Mouse (Mus musculus): ENCODE data around the gene Ttll13. TPM values are rescaled to one million over a fixed set of nuclear protein-coding genes. Genes with fewer than 3 reads are reported as not detected.

The Ttll13 gene
- polyA plus RNA-seq, 1 experiment from 2014 or later = 0.42 TPM

DNA sequence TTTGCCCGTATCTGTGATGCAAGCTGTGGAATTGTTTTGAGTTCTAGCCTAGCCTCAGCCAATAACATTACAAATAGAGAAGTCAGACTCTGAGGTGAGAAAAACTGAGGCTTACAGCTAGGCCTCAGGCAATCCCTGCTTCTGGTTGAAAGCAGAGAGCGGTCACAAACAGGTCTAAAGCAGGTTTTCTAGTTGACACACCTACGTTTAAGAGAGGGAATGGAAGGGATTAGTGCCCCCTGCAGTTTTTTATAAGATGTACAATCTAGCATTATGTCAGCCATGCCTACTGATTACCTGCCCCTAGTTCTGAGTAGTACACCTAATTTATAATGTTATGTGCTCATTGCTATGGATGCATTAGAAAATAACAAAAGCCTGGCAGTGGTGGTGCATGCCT is 61.6 kb downstream of the Ttll13 start:
- H3K4me2 ChIP-seq (ENCODE audit: low read depth, low read length) = no peak overlapping the region
- no peaks in the 10 kb centered on the region for H3K4me1 ChIP-seq (ENCODE audit: control insufficient read depth, low read depth, low read length)
- H3K4me3 ChIP-seq (ENCODE audit: low read depth, low read length) = no peak overlapping the region
- H3K36me3 ChIP-seq (ENCODE audit: control insufficient read depth, insufficient read depth) = peaks cover 97% of the 10 kb centered on the region
- no peaks in the 10 kb centered on the region; the same call in 1 of the 2 replicates for H3K27me3 ChIP-seq (ENCODE audit: control insufficient read depth, insufficient read depth, low read depth, low read length)
- ATAC-seq (ENCODE audit: low read depth) = no peak
- H3K9ac ChIP-seq (ENCODE audit: low read depth, low read length) = no peak overlapping the region
- no peak overlapping the region for H3K27ac ChIP-seq (ENCODE audit: low read length)
- no peaks in the 10 kb centered on the region for H3K9me3 ChIP-seq (replicated peaks; ENCODE audit: control insufficient read depth, low read length)
- WGBS (ENCODE audit: insufficient replicate concordance) = 87% methylated on average over 3 of the region's 3 CpGs

Other genes with a start within 250 kb of the Ttll13 start
- 6.8 and 7.4 TPM in 2 replicates for gene Zfp710, start 221.6 kb upstream of the Ttll13 start, polyA plus RNA-seq (2015; fragmentation: Nextera tagmentation; extraction: Ambion mirVana)
- 204 and 221 TPM in 2 replicates for gene Idh2, start 131.0 kb upstream of the Ttll13 start, polyA plus RNA-seq (2015; fragmentation: Nextera tagmentation; extraction: Ambion mirVana)
- gene Sema4b, start 59.5 kb upstream of the Ttll13 start, polyA plus RNA-seq (2015; fragmentation: Nextera tagmentation; extraction: Ambion mirVana) = 13.4 and 14.4 TPM in 2 replicates
- 76.4 and 77.0 TPM in 2 replicates for gene Cib1, start 13.6 kb upstream of the Ttll13 start, polyA plus RNA-seq (2015; fragmentation: Nextera tagmentation; extraction: Ambion mirVana)
- 1.5 and 1.7 TPM in 2 replicates for gene Gdpgp1, start 13.5 kb upstream of the Ttll13 start, polyA plus RNA-seq (2015; fragmentation: Nextera tagmentation; extraction: Ambion mirVana)
- 26.3 and 27.7 TPM in 2 replicates for gene Ngrn, start 14.8 kb downstream of the Ttll13 start, polyA plus RNA-seq (2015; fragmentation: Nextera tagmentation; extraction: Ambion mirVana)
- 4.3 and 5.0 TPM in 2 replicates for gene Vps33b, start 23.3 kb downstream of the Ttll13 start, polyA plus RNA-seq (2015; fragmentation: Nextera tagmentation; extraction: Ambion mirVana)
- gene Prc1, start 48.1 kb downstream of the Ttll13 start, polyA plus RNA-seq (2015; fragmentation: Nextera tagmentation; extraction: Ambion mirVana) = 125 and 133 TPM in 2 replicates
- gene Rccd1, start 78.1 kb downstream of the Ttll13 start, polyA plus RNA-seq (2015; fragmentation: Nextera tagmentation; extraction: Ambion mirVana) = 2.3 and 2.6 TPM in 2 replicates
- 9.0 and 9.3 TPM in 2 replicates for gene Unc45a, start 94.6 kb downstream of the Ttll13 start, polyA plus RNA-seq (2015; fragmentation: Nextera tagmentation; extraction: Ambion mirVana)
- 3.1 and 3.5 TPM in 2 replicates for gene Hddc3, start 96.7 kb downstream of the Ttll13 start, polyA plus RNA-seq (2015; fragmentation: Nextera tagmentation; extraction: Ambion mirVana)
- 2.6 and 3.1 TPM in 2 replicates for gene Man2a2, start 125.0 kb downstream of the Ttll13 start, polyA plus RNA-seq (2015; fragmentation: Nextera tagmentation; extraction: Ambion mirVana)
- gene Fes, start 141.6 kb downstream of the Ttll13 start, polyA plus RNA-seq (2015; fragmentation: Nextera tagmentation; extraction: Ambion mirVana) = 16.5 and 18.2 TPM in 2 replicates
- gene Furin, start 159.1 kb downstream of the Ttll13 start, polyA plus RNA-seq (2015; fragmentation: Nextera tagmentation; extraction: Ambion mirVana) = 5.6 and 6.2 TPM in 2 replicates